In the genomic region with DNA sequence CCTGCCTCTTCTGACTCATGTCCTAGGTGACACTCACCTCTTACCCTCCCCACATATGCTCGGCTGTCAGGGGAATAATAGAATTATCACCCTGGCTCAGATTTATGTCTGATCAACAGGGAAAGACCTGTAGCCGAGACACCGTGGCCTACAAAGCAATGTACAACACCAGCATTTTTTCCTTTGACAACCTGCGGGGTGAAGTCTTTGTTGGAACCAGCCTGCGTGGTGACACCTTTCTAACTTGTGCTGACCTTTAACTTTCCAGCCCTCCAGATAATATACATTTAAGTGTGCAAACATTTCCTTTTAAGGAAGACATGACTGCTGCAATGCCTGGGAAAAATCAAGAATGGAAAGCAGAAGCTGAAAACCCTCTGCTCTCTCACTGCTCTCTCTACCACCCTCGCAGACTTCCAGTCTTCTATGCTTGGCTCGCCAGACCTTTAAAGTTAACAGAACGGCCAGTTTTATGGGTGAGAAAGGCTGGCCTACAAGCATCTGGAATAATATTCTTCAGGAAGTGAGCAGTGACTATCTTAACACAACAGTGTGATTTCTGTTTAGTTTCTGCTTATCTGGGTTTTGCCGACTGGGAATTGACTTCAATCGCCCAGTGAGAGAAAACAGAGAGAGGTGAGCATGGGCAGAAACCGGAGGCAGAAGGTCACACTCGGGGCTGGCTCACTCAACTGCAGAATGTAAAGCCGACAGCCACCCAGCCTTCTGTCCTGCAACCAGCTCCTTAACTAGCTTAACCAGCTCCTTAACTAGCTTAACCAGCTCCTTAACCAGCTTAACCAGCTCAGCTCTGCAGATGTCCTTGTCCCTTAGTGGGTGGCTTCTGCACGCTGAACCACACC, we compare ENCODE assay signal across 9 mouse cellular contexts. TPM values are rescaled to one million over a fixed set of nuclear protein-coding genes. Genes with fewer than 3 reads are reported as not detected.
A peak's percentile ranks its signal among the peaks of the same experiment; 100 is the strongest.
DNase-seq lines count a peak whose midpoint lies in the region; ATAC-seq and TF ChIP-seq lines count a peak whose summit lies in the region.
"Had no signal": no experiment of that assay in that cellular context is flagged by ENCODE, and none has a peak within 500 bp of the region (broad histone marks: within the 10 kb centered on the region; RNA-seq: fewer than 3 reads in every experiment).

No protein-coding gene starts in this region.

- peak overlapping the region; percentile 3; the same call in 1 of the 2 replicates for H3K4me2 ChIP-seq in limb, embryonic 14.5 days (replicated peaks; ENCODE audit: low read depth, low read length, severe bottlenecking)

- no peaks in the 10 kb centered on the region for H3K27me3 ChIP-seq in spleen, adult 2 months (ENCODE audit: control insufficient read depth, insufficient read depth, low read length)
- H3K27me3 ChIP-seq in limb, embryonic 14.5 days (ENCODE audit: control insufficient read depth, insufficient read depth, low read length), result no peaks in the 10 kb centered on the region

- no peak for TF ChIP-seq POLR2A in spleen, adult 2 months (IDR thresholded peaks at IDR 0.05; ENCODE audit: low read depth, low read length)
- no peak for TF ChIP-seq POLR2A in limb, embryonic 14.5 days (IDR thresholded peaks at IDR 0.05; ENCODE audit: borderline replicate concordance, extremely low read depth, insufficient read depth, insufficient read length)

- ATAC-seq in limb, embryonic 14.5 days (ENCODE audit: low FRiP score, low read depth), result no peak
- no peak for ATAC-seq in inflammation-experienced regulatory T-cells, adult 6 months

- no peak for DNase-seq in gastrocnemius, adult 2 months
- DNase-seq in gastrocnemius, postnatal 25 days, result no peak
- no peak for DNase-seq in spleen, adult 2 months (ENCODE audit: low read depth in 1 of 2, low spot score in 2 of 2)
- no peak for DNase-seq in spleen, adult 18-20 months
- no peak for DNase-seq in limb, embryonic 14.5 days (ENCODE audit: low spot score)
- no peak for DNase-seq in frontal cortex, postnatal 25 days (ENCODE audit: low spot score in 2 of 2)
- DNase-seq in T-cell, adult 2 months (ENCODE audit: low spot score), result no peak

- H3K27ac ChIP-seq in gastrocnemius, adult 2 months, result peak overlapping the region; percentile 40
- H3K27ac ChIP-seq in spleen, adult 2 months (ENCODE audit: insufficient read depth, low read length), result 0 out of 2 replicates have a peak overlapping the region, but pooled peaks have one; percentile 43
- H3K27ac ChIP-seq in limb, embryonic 14.5 days (replicated peaks; ENCODE audit: low read depth, low read length), result peak overlapping the region; percentile 94

- peak overlapping the region; percentile 54 for H3K4me3 ChIP-seq in gastrocnemius, adult 2 months
- H3K4me3 ChIP-seq in spleen, adult 2 months (ENCODE audit: extremely low read depth, insufficient read depth, insufficient read length), result no peak overlapping the region
- no peak overlapping the region for H3K4me3 ChIP-seq in limb, embryonic 14.5 days (replicated peaks; ENCODE audit: low read length)

- no peaks in the 10 kb centered on the region for H3K9me3 ChIP-seq in limb, embryonic 14.5 days (ENCODE audit: control insufficient read depth, low read length)

- no peaks in the 10 kb centered on the region for H3K4me1 ChIP-seq in spleen, adult 2 months (ENCODE audit: control insufficient read depth, insufficient read depth, insufficient read length)
- peaks cover 21% of the 10 kb centered on the region for H3K4me1 ChIP-seq in limb, embryonic 14.5 days (ENCODE audit: control insufficient read depth, insufficient read depth, low read length)

- 87% methylated on average over 14 of the region's 14 CpGs for WGBS in spleen, adult 2 months
- WGBS in limb, embryonic 14.5 days, result 33% methylated on average over 14 of the region's 14 CpGs

- H3K9ac ChIP-seq in limb, embryonic 14.5 days (ENCODE audit: low read depth, low read length, severe bottlenecking), result peak overlapping the region; percentile 17; the same call in 1 of the 2 replicates

- peaks cover 38% of the 10 kb centered on the region for H3K36me3 ChIP-seq in spleen, adult 2 months (ENCODE audit: control insufficient read depth, insufficient read depth, low read length)
- 0 out of 2 replicates have a peak, but pooled peaks cover 3% of the 10 kb centered on the region for H3K36me3 ChIP-seq in limb, embryonic 14.5 days (ENCODE audit: control insufficient read depth, insufficient read depth, low read length)

- no peak for TF ChIP-seq CTCF in gastrocnemius, adult 2 months (IDR thresholded peaks at IDR 0.05)
- TF ChIP-seq CTCF in spleen, adult 2 months (IDR thresholded peaks at IDR 0.05; ENCODE audit: extremely low read depth, insufficient read depth, insufficient read length, insufficient replicate concordance), result no peak

- intact Hi-C loops in gastrocnemius, adult 2 months (cut with DNase I), result loop anchor here (2.0 to 5.0 kb wide), 4 partner anchors 87 to 267 kb away; partner anchors contain the start of gene Gm12166

RNA-seq across cellular contexts. Expression of gene Fndc9, which starts 20.7 kb away (rescaled TPM):
- not detected for total RNA-seq in gastrocnemius, adult 2 months (2021)
- not detected for total RNA-seq in gastrocnemius, postnatal 25 days (2021)
- polyA plus RNA-seq in spleen, adult 2 months (2012; rRNA removed), result not detected in 2 replicates
- polyA plus RNA-seq in limb, embryonic 14.5 days (2012; rRNA removed), result 0.06 TPM in 1 of 2 replicates, not detected in the other
- 0.08 TPM in 1 of 2 replicates, not detected in the other for polyA plus RNA-seq in limb, embryonic 14.5 days (2014; fragmentation: Nextera tagmentation; extraction: Ambion mirVana)
- 1 to 10 TPM in 1 of 3 experiments, under 1 TPM in 2; 0.57 to 1.5 (median 0.77) TPM for polyA plus RNA-seq in inflammation-experienced regulatory T-cells, adult 6 months (2017; shearing (Covaris generic))
- polyA plus RNA-seq: large intestine, adult 2 months had no signal

RNA-seq across cellular contexts. Expression of gene Nipal4, which starts 48.3 kb away (rescaled TPM):
- not detected for total RNA-seq in gastrocnemius, adult 2 months (2021)
- not detected for total RNA-seq in gastrocnemius, postnatal 25 days (2021)
- polyA plus RNA-seq in spleen, adult 2 months (2012; rRNA removed), result 0.57 and 0.90 TPM in 2 replicates
- 2.6 and 3.2 TPM in 2 replicates for polyA plus RNA-seq in limb, embryonic 14.5 days (2012; rRNA removed)
- 4.3 and 4.5 TPM in 2 replicates for polyA plus RNA-seq in limb, embryonic 14.5 days (2014; fragmentation: Nextera tagmentation; extraction: Ambion mirVana)
- polyA plus RNA-seq in inflammation-experienced regulatory T-cells, adult 6 months (2017; shearing (Covaris generic)), result under 1 TPM in 2 of 3 experiments, not detected in 1; 0.26 to 0.74 TPM

Comparison
In these comparisons a context has a peak if more than half of its experiments do, and no peak if none do; other contexts are left out.
1. H3K27ac ChIP-seq: peak in every context shown above with its lines; median percentile 94 in limb, embryonic 14.5 days; 43 in spleen, adult 2 months; 40 in gastrocnemius, adult 2 months.